Mouse (Mus musculus) liver, embryonic 14.5 days (tissue): ENCODE measurements around the gene Tspan31.

Source experiments
- CTCF ChIP-seq: IDR thresholded peaks from 2 replicates; pipeline ENCODE4 v1.5.1; 2016; ENCODE audit warnings: antibody characterized with exemption, low read depth, control low read depth
- EP300 ChIP-seq: IDR thresholded peaks from 2 replicates; pipeline ENCODE4 v1.6.1; 2016; ENCODE audit warnings: antibody characterized with exemption, low read depth

GRCm38 (mm10) chr10:127058708-127059107, 11.4 kb downstream of the Tspan31 start:
- TF ChIP-seq CTCF (no peak), EP300 (no peak)
